8 mouse cellular contexts compared by ENCODE assay signal in the genomic region with DNA sequence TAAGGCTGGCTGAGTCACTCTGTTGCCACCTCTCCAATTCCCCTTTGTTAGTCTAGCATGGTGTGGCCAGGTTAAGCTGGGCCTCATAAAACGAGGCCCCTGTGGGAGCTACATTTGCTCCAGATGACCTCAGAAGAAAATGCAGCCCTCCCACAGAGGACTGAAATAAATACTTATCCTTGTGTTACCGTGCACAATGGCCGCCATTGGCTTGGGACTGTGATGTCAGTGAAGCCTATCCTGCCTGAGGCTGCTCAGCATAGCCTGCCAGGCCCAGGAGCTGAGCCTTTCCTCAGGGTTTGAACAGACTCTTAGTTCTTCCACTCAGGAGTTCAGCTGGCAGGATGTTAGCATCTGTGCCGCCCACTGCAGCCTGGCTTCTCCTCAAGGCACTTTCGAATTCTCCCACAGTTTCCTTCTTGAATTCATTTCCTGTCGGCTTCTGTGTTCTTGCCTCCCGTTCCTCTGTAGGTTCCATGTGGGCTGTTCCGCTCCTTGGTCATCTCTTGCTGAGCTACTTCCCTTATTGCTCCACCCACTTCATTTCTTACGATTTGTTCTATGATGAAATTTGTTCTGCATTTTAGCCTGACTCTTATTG. TPM values are rescaled to one million over a fixed set of nuclear protein-coding genes. Genes with fewer than 3 reads are reported as not detected.
DNase-seq lines count a peak whose midpoint lies in the region; ATAC-seq and TF ChIP-seq lines count a peak whose summit lies in the region.

No protein-coding gene starts in this region.

- TF ChIP-seq EP300 in liver, postnatal 0 days (IDR thresholded peaks at IDR 0.05; ENCODE audit: low read depth): peak; percentile 36; the same call in 1 of the 2 replicates

- no peak for TF ChIP-seq CTCF in liver, postnatal 0 days (IDR thresholded peaks at IDR 0.05; ENCODE audit: low read depth)

- peak overlapping the region; percentile 80 for H3K27ac ChIP-seq in kidney, embryonic 15.5 days
- H3K27ac ChIP-seq in liver, postnatal 0 days (ENCODE audit: low read depth): peak overlapping the region; percentile 78
- H3K27ac ChIP-seq in neural tube, embryonic 14.5 days (ENCODE audit: low read depth, low read length): no peak overlapping the region

- H3K4me3 ChIP-seq in kidney, embryonic 15.5 days (replicated peaks): no peak overlapping the region
- H3K4me3 ChIP-seq in liver, postnatal 0 days (ENCODE audit: low read depth, low read length): peak overlapping the region; percentile 9; the same call in 1 of the 2 replicates
- H3K4me3 ChIP-seq in neural tube, embryonic 14.5 days (ENCODE audit: low read depth, low read length): no peak overlapping the region

- ATAC-seq in kidney, embryonic 15.5 days (replicated peaks; ENCODE audit: low FRiP score): peak; percentile 77
- peak; percentile 66 for ATAC-seq in liver, postnatal 0 days
- peak; percentile 34; the same call in 1 of the 2 replicates for ATAC-seq in neural tube, embryonic 14.5 days (ENCODE audit: low read depth)

- no peaks in the 10 kb centered on the region for H3K9me3 ChIP-seq in kidney, embryonic 15.5 days (replicated peaks)
- H3K9me3 ChIP-seq in liver, postnatal 0 days (ENCODE audit: low read length): no peaks in the 10 kb centered on the region
- H3K9me3 ChIP-seq in neural tube, embryonic 14.5 days (ENCODE audit: control insufficient read depth, low read length): no peaks in the 10 kb centered on the region

- H3K4me2 ChIP-seq in kidney, embryonic 15.5 days: peak overlapping the region; percentile 13
- peak overlapping the region; percentile 55 for H3K4me2 ChIP-seq in liver, postnatal 0 days (ENCODE audit: low read depth, low read length)
- no peak overlapping the region for H3K4me2 ChIP-seq in neural tube, embryonic 14.5 days (ENCODE audit: low read depth, low read length)

- H3K36me3 ChIP-seq in kidney, embryonic 15.5 days: no peaks in the 10 kb centered on the region
- H3K36me3 ChIP-seq in liver, postnatal 0 days (replicated peaks; ENCODE audit: insufficient read depth, low read length): no peaks in the 10 kb centered on the region
- H3K36me3 ChIP-seq in neural tube, embryonic 14.5 days (ENCODE audit: control insufficient read depth, insufficient read depth, low read length): no peaks in the 10 kb centered on the region

- no peak overlapping the region for H3K9ac ChIP-seq in kidney, embryonic 15.5 days
- H3K9ac ChIP-seq in liver, postnatal 0 days (replicated peaks): no peak overlapping the region
- no peak overlapping the region for H3K9ac ChIP-seq in neural tube, embryonic 14.5 days (replicated peaks; ENCODE audit: low read depth, low read length)

- H3K4me1 ChIP-seq in kidney, embryonic 15.5 days: peaks cover 53% of the 10 kb centered on the region
- H3K4me1 ChIP-seq in liver, postnatal 0 days (ENCODE audit: insufficient read depth): peaks cover 28% of the 10 kb centered on the region
- H3K4me1 ChIP-seq in neural tube, embryonic 14.5 days (ENCODE audit: control insufficient read depth, insufficient read depth, low read length): peaks cover 6% of the 10 kb centered on the region; the same call in 1 of the 2 replicates

- H3K27me3 ChIP-seq in kidney, embryonic 15.5 days: no peaks in the 10 kb centered on the region
- H3K27me3 ChIP-seq in liver, postnatal 0 days (ENCODE audit: insufficient read depth, low read length): no peaks in the 10 kb centered on the region
- H3K27me3 ChIP-seq in neural tube, embryonic 14.5 days (ENCODE audit: control insufficient read depth, insufficient read depth, low read length): no peaks in the 10 kb centered on the region

- DNase-seq in layer of hippocampus, adult 18-20 months (ENCODE audit: low spot score in 2 of 2): peak; percentile 35 to 57
- DNase-seq in layer of hippocampus, postnatal 25 days (ENCODE audit: extremely low spot score in 1 of 2, low spot score in 1 of 2): no peak
- DNase-seq in embryo, embryonic 9.5 days (ENCODE audit: extremely low spot score): peak; percentile 55
- DNase-seq in heart, adult 9 months (ENCODE audit: low spot score in 2 of 2): peak; percentile 51 to 71
- DNase-seq in liver, postnatal 0 days: peak; percentile 46
- DNase-seq in ovary, postnatal 14 days (ENCODE audit: low spot score): no peak

- 8% methylated on average over 9 of the region's 9 CpGs for WGBS in kidney, embryonic 15.5 days
- WGBS in liver, postnatal 0 days (ENCODE audit: insufficient replicate concordance): 23% methylated on average over 9 of the region's 9 CpGs
- WGBS in neural tube, embryonic 14.5 days: 36% methylated on average over 9 of the region's 9 CpGs

RNA-seq across cellular contexts. Expression of gene Phlda1, which starts 33.7 kb away (rescaled TPM):
- 10 to 100 TPM; 16.7 to 20.5 TPM for total RNA-seq in layer of hippocampus, adult 18-20 months (2021)
- total RNA-seq in layer of hippocampus, postnatal 25 days (2021): 10 to 100 TPM; 19.6 to 22.3 TPM
- 38.2 and 38.6 TPM in 2 replicates for polyA plus RNA-seq in kidney, embryonic 15.5 days (2015; fragmentation: Nextera tagmentation; extraction: Ambion mirVana)
- 29.6 and 32.1 TPM in 2 replicates for polyA plus RNA-seq in liver, postnatal 0 days (2015; fragmentation: Nextera tagmentation; extraction: Ambion mirVana)
- 58.0 and 87.7 TPM in 2 replicates for polyA plus RNA-seq in neural tube, embryonic 14.5 days (2014; fragmentation: Nextera tagmentation; extraction: Ambion mirVana)

Comparison
In these comparisons a context has a peak if more than half of its experiments do, and no peak if none do; other contexts are left out.
1. DNase-seq: peak in layer of hippocampus, adult 18-20 months (2 of 2), embryo, embryonic 9.5 days (single experiment), heart, adult 9 months (2 of 2) and liver, postnatal 0 days (single experiment); none in layer of hippocampus, postnatal 25 days (0 of 2) and ovary, postnatal 14 days (single experiment).
2. Peak in every context shown above with its lines, with median percentiles within 50 percentile points of each other: ATAC-seq.